Mouse (Mus musculus): ENCODE results near the gene Txnrd3.
A peak's percentile ranks its signal among the peaks of the same experiment; 100 is the strongest.

Txnrd3 gene

DNA sequence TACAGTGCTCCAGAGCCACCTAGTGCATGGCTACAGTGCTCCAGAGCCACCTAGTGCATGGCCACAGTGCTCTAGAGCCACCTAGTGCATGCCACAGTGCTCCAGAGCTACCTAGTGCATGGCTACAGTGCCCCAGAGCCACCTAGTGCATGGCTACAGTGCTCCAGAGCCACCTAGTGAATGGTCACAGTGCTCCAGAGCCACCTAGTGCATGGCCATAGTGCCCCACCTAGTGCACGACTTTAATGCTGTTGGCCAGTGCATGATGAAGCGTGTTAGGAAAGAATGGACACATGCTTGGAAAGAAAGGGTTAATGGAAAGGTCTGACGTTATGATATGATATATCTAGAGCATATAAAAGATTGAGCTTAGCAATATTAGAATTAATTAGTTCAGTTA lies 14.6 kb downstream of the Txnrd3 start:
- no peak for DNase-seq

DNA sequence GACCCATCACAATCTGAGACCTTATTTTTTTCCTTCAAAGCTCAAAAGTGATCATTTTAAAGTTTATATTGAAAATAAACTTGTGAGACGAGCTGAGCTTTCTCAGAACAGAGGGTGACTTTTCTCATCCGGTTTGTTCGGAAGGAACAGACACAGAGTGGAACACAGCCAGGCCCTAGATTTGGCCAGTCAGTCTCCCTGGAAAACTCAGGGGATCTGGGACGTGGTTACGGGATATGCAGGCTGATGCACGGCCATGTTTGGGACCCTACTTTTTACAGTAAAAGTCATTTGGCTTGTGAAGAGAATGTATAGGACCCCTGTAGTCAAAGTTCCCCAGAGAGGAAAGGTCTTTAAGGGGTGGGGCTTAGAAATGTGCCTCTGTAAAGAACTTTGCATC lies 15.1 kb downstream of the Txnrd3 start:
- no peak for DNase-seq

DNA sequence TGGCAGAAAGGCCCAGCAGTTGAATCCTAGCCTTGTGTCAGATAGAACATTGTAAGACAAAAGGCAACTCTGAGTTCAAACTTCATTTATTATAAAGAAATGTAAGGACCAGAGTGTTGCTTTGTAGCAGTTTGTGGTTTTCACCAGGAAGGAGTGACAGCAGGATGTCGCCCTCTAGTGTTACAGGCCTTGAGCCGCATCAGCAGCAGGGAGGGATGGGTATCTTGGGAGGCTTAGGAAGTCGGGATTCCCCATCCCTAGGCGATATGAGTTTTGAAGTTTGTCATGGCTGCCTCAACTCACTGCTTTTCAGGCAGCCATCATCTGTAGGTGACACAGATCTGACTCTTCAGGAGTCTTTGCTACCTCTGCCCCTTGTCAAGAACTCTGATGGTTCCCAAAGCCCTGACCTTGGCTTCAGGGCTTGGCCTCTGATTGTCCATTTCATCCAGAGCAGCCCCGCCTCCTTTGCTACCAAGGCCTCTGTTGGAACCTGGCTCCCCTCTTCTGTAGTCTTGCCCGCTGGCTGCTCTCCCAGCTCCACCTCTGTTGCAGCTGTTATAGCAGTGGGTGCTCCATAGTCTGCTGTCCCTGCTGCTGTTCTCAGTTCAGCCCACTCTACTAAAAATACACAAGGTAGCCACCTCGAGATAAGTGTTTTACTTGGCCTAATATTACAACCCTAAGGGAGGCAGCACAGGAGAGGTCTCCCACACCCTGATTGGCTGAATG lies 16.1 kb downstream of the Txnrd3 start:
- DNase-seq: no peak

DNA sequence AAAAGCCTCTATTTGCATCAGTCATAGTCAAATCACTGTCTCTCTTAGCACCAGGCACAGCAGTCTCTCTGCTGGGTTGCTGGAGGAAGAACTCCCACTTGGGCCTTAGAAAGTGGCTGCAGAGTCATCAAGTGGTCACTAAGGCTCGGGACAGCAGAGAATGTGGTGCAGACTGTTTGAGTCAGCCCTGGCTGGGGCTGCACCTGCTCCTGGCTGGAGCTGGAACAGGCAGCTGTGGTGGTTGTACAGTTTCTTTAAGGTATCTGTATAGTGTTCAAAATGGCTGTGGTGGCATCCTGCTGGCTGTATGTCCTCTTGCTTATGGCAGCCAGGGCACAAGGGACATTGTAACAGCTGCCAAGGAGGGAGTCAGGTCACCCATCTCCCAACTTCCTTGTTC lies 16.7 kb downstream of the Txnrd3 start:
- DNase-seq: no peak

DNA sequence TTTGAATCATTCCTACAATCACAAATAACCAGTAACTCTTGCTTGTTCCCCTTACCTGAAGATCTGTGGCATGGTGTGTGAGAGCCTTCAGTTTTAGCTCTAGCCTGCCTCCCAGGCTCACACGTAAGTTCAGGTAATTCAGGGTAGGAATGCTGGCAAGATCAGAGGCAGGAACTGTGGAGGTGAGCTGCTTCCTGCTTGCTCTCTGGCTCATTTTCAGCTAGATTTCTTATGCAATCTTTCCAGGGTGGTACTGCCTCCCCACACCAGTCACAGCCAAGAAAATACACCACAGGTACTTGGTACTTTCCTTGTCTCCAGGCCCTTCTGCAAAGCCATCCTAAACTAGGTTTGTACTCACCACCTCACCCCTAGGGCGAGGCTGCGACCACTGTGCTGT lies 18.7 kb downstream of the Txnrd3 start:
- DNase-seq: no peak

DNA sequence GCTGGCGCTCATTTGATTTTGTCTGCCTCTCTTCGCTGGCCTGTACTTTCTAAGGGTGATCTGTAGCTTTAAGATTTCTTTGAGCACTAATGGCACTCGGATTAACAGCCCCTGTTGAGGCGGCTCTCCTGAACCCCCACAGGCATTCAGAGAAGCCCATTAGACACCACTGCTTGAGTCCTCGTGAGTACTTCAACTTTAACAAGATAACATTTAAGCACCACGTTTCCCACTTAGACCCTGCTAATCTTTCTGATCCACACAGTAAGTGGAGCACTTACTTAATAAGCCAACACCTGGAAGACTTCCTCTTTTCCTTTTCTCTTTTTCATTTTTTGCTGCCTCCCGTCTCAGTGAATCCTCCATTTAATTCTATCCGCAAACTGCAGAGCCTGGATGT lies 21.4 kb downstream of the Txnrd3 start:
- DNase-seq: no peak

DNA sequence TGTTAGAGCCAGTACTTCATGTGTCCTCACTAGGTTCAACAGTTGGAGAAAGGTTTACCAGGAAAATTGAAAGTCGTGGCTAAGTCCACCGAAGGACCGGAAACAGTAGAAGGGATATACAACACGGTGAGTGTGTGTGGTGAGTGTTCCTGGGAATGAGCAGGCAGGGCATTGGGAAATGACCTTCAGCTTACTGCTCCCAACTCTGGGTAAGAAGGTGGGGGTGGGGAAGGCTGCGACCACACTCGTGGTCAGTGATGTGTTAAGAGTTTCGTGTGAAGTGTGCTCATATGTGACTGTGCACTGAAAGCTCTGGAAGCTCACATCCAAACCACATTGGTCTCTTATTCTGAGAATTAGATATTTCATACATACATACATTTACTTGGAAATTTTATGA lies 21.9 kb downstream of the Txnrd3 start:
- no peak for DNase-seq

DNA sequence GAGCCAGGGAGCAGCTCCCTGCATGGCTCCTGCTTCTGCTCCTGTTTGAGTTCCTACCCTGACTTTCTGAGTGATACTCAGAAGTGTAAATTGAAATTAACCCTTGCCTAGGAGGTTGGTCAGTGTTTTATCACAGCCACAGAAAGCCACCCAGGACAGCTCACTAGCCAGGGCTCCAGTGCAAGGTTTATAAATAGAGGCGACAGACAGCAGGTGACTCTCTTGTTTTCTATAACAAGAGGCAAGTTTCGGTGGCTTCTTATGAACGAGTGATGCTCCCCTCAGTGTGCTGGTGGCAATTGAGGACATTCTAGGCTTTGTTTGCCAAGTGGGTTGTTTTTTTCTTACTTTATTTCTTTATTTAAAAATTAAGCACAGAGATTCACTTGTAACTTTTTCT lies 23.2 kb downstream of the Txnrd3 start:
- DNase-seq: no peak

DNA sequence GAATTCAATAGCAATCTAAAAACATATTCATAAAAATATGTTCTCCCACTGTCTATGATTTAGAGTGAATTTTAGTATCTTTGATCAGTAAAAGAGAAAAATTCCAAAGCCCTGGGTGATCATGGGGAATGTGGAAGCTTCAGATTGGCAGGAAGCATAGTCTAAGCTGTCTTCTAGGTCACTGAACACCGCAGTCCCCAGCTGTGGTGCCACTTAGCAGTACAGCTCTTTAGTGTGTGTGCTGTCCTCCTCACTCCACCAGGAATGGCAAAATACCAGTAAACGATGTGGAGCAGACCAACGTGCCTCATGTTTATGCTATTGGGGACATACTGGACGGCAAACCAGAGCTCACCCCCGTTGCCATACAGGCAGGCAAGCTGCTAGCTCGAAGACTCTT lies 25.8 kb downstream of the Txnrd3 start:
- DNase-seq: no peak

DNA sequence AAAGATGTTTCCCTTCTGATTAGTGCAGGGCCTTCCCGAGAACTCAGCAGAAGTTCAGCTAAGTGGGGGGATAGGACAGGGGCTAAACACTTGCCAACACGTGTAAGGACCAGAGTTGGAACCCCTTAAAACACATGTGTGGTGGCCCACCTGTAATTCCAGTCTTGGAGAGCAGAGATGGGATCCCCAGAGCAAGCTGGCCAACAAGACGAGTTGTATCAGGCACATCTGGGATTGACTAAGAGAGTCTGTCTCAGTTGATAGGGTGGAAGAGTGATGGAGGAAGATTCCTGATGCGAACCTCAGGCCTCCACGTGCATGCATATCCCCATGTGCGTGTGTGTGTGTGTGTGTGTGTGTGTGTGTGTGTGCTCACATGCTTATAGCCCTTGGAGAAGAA lies 27.6 kb downstream of the Txnrd3 start:
- no peak for DNase-seq

DNA sequence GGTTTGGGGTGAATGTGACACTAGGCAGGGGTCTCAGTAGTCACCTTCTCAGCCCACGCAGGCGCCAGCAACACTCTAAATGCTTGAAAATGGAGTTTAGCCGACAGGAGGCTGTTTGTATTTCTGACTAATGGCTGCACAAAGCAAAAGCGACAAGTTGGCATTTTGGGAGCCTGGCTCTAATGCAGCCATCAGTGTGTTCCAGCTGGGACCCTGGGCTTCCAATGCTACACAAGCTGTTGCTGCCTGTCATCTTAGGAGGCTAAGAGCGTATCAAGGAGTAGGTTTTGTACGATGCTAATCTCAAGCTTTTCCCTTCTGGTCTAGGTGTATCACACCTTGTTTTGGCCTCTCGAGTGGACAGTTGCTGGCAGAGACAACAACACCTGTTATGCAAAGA lies 28.9 kb downstream of the Txnrd3 start:
- peak; percentile 25 for DNase-seq

DNA sequence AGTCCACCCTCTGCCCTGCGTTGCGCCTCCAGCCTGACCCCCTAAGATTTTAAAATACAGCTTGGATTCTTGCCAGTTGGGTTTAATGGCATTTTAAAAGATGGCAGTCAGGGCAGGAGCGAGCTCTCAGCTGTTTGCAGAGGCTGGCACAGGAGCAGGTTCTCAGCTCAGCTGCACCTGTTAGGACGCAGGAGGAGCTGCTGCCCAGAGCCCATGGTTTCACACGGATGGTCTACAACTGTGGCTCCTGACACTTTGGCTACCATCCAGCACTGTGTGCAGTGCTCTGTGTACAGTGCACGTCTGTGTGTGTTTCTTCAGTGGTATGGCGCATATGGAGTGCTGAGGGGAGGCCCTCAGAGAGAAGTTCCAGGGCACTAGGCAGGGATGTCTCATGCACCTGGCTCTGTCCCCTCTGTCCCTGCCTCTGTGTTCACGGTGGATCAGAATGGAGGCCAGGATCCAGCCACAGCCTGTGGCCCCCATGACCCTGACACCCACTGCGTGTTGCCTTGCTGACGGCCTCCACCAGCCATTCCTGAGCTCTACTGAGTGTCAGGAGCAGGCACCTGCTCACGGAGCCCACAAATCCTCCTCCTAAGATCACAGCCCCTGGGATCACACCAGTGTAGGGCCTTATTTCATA lies 29.5 kb downstream of the Txnrd3 start:
- peak; percentile 7 for DNase-seq

DNA sequence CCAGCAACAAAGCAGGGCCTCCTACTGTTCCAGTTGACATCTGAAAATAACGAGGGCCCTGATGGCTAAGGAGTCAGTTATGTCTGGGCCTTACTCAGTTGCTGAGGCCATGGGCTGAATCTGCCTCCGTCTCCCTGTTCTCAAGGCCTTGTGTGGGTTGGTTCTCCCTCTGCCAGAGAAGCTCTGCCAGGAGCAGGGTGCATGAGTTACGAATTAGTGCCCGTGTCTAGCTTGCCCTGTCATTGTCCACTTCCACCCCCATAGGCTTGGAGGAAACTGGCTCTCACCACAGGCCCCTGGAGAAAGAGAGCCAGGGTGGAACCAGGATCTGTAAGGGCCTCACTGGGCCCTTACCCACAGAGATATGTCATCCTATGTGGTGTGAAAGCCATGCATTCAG lies 34.7 kb downstream of the Txnrd3 start:
- DNase-seq: no peak

DNA sequence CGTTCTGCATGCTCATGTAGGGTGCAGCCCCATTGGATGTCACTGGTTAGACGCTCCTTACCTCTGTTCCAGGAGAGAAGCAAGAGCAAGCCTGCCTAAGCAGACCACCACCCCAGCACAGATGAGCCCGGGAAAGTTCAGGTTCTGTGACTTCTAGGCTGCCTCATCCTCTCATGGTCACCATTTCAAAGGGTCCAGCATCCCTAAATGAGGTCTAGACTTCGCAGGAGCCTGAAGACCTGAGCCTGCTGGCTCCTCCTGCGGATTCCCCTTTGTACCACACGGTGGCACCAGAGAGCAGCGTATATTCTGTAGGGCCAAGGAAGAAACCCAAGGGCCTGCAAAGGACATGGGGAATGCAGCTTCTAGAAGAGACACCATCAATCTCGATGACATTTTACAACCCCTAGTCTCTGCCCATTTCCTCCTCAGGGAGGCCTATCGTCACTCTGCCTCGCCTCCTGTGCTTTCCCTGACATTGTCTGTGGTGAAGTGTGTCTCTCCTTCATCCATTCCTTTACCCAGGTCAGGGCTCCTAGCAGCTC lies 35.6 kb downstream of the Txnrd3 start:
- DNase-seq: peak; percentile 67

DNA sequence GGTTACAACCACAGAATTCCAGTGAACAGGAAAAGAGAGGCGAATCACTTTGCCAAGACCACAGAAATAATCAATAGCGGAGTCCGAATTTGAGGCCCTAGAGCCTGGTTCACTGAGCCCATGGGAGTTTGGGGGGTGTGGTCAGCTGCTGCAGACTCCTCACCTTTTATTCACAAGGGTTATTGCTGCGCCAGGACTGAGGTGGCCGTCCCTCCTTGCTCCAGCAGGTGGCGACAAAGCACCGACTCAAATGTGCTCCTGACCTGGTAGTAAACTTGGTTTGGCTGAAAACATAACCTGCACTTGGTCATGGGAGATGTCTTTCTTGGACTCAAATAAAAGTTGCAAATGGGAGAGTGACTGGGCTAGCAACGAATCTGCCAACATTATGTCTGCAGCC lies 36.4 kb downstream of the Txnrd3 start:
- peak; percentile 81 for DNase-seq

DNA sequence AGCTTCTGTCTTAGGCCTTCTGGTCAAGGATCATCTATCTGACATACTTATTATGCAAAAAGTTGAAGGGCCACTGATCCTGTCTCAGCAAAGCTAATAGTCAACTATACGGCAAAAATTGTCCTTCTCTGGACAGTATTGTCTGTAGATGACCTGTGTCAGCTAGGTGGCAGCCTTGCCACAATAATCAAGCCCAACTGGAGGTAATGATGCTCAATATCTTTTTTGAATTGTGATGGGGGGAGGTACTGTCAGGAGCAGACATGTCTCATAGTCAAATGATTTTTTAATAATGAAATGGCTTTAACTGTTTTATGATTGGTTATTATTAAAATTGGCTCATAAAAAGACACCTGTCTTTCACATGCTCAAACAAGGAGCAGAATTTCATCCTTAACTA lies 40.4 kb downstream of the Txnrd3 start:
- no peak for DNase-seq

DNA sequence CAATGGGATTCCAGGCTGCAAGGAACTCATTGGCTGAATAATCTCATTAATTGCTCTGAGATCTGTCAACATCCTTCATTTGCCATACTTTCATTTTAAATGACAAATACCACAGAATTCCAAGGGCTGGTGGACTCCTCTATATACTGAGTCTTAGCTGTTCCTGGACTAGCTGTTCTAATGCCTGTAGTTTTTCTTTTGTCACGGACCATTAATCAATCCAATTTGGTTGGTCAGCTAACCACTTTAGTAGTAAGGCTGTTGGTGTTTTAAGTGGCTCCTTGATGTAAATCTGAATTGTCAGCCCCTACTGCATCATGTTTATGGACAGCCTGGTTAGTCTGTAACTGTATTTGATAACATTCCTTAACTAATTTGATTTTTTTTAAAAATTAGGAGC lies 43.3 kb downstream of the Txnrd3 start:
- no peak for DNase-seq

DNA sequence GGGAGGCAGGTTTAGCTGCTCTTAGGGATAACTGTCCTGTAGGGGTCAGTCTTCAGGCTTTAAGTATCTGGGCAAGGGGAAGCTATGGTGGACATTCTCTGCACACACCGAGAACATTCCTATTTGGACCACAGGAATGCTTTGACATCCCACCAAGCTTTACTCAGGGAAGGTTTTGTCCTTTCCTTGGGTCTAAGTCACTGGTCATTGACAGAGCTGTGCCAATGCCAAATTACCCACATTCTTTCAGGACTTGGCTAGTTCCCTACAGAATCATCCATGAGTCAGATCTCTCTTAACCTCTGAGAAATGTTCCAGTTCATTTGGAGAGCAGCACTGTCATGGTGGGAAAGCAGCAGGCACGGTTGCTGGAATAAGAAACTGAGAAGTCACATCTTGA lies 62.8 kb downstream of the Txnrd3 start:
- DNase-seq: no peak

DNA sequence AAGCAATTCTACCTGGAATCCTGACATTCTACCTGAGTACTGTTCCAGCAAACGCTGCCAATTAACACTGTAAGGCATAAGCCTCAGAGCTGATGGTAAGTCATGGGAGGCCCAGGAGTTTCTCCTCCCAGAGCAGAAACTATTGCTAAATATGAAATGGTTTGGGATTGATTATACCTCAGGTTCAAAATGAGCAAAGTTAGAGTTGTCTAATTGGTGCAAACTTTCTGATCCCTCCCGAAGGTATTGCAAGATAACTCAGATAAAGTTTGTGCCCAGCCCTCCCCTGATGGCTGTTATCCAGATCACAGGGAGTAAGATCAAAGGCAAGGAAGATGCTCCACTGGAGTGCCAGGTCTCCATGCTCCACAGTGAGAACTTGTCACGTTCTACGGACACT lies 63.5 kb downstream of the Txnrd3 start, which contains the start of gene Vmn1r40:
Vmn1r40 (plus strand) TSS at position 301 of the 400 bp plus-strand sequence.
- no peak for DNase-seq

DNA sequence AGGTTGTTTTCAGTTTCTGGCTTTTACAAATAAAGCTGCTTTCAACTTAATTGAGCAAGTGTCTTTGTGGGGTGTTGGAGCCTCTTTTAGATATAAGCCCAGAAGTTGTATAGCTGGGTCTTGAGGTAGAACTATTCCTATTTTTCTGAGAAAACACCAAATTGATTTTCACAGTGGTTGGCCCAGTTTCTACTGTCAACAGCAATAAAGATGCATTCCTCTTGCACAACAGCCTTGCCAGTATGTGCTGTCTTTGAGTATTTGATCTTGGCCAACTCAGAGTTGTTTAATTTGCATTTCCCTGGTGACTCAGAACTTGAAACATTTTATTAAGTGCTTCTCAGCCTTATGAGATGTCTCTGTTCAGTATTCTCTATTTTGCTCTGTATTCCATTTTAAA lies 74.3 kb downstream of the Txnrd3 start:
- no peak for DNase-seq

All from cerebellum, adult 8-10 months (tissue).